Mouse (Mus musculus) midbrain, embryonic 16.5 days (tissue): ENCODE results near the gene Zmynd10. TPM values are rescaled to one million over a fixed set of nuclear protein-coding genes. Genes with fewer than 3 reads are reported as not detected.

Experiments
- ATAC-seq: fragments of 200-750 bp; cut with Nextera tagmentation; 2 replicates; pipeline ENCODE4 v1.8.0; 2017; ENCODE audit warnings: moderate TSS enrichment
- H3K27ac ChIP-seq: fragments of 300-500 bp; sonication (generic); 2 replicates; pipeline ENCODE4 v1.5.1; 2014; ENCODE audit warnings: mild to moderate bottlenecking, low read length, mixed read lengths
- H3K27me3 ChIP-seq: fragments of 300-500 bp; sonication (generic); 2 replicates; pipeline ENCODE4 v1.6.1; 2014; ENCODE audit warnings: low read depth, low read length, mixed read lengths; ENCODE audit not compliant: control insufficient read depth, insufficient read depth
- H3K36me3 ChIP-seq: fragments of 300-500 bp; sonication (generic); 2 replicates; pipeline ENCODE4 v1.6.1; 2014; ENCODE audit warnings: mild to moderate bottlenecking, low read length, moderate library complexity, mixed read lengths; ENCODE audit not compliant: control insufficient read depth, insufficient read depth
- H3K4me1 ChIP-seq: fragments of 300-500 bp; sonication (generic); 2 replicates; pipeline ENCODE4 v1.6.1; 2014; ENCODE audit warnings: mild to moderate bottlenecking, low read length, mixed read lengths; ENCODE audit not compliant: control insufficient read depth, insufficient read depth
- H3K4me2 ChIP-seq: fragments of 300-500 bp; sonication (generic); 2 replicates; pipeline ENCODE4 v1.6.1; 2014; ENCODE audit warnings: mild to moderate bottlenecking, low read length, mixed read lengths
- H3K4me3 ChIP-seq: fragments of 300-500 bp; sonication (generic); 2 replicates; pipeline ENCODE4 v1.5.1; 2014; ENCODE audit warnings: low read depth, mild to moderate bottlenecking, low read length, moderate library complexity, mixed read lengths
- H3K9ac ChIP-seq: fragments of 300-500 bp; sonication (generic); 2 replicates; pipeline ENCODE4 v1.6.1; 2014; ENCODE audit warnings: low read depth, low read length, mixed read lengths
- H3K9me3 ChIP-seq: fragments of 300-500 bp; sonication (generic); replicated peaks from 2 replicates; pipeline ENCODE4 v1.6.1; 2014; ENCODE audit warnings: mild to moderate bottlenecking, low read length, mixed read lengths; ENCODE audit not compliant: control insufficient read depth, poor library complexity, severe bottlenecking
- WGBS: fragments of 180-500 bp; shearing (Covaris S2); extraction: QIAGEN DNeasy Blood & Tissue Kit; methylation state at CpG from one replicate; pipeline ENCODE4 v1.1.7; 2014; 5-methylcytosine and 5-hydroxymethylcytosine counted together
- polyA plus RNA-seq: library from polyadenylated mRNA; unstranded; fragments of >200 nt; fragmentation: Nextera tagmentation; extraction: Ambion mirVana; gene quantifications from 2 replicates; pipeline ENCODE4 v1.2.1, GENCODE M21; 2015

The Zmynd10 gene
- polyA plus RNA-seq, 1 experiment from 2014 or later, result 6.1 TPM

DNA sequence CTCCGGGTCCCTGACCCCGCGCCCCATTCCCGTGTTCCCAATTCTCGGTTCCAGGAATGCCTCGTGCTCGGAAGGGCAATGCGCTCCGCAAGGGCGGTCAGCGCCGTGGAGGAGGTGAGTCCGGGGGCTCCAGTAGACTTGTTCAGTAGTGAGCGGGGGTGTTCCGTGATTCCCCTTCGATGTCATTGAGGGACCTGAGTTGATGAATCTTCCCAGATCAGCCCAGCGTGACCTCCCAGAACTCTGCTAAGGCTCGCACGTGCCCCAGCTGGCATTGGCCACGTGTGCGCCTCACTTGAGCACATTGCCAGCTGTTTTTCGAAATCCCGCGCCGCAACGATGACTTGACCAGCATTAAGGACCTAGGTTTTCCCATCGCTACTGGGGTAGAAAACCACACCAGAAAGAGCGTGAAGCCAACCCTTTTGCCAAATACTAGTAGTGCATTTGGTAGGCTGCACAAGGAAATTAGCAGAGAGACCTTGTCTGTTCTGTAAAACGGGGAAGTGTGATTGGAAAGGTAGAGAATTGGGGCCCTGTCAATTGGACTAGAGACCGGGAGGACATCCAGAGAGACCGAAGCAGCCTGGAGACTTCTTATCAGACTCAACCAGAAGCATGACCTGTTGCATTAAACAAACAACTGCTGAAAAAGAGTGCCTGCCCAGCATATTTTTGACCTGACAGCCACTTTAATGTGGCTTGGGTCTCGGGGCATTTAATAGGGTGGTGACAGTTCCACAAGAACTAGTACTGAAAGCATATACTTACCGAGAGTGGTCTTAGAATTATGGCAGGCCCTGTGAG lies 40.9 kb downstream of the Zmynd10 start:
- 7% methylated on average over 33 of the region's 33 CpGs for WGBS
- Histone ChIP-seq H3K4me1 (peaks cover 12% of the 10 kb centered on the region), H3K9me3 (no peaks in the 10 kb centered on the region), H3K36me3 (peaks cover 12% of the 10 kb centered on the region), H3K4me3 (peak overlapping the region; percentile 79), H3K9ac (peak overlapping the region; percentile 67), H3K4me2 (peak overlapping the region; percentile 92), H3K27me3 (no peaks in the 10 kb centered on the region), H3K27ac (peak overlapping the region; percentile 38; the same call in 1 of the 2 replicates)
- no peak; the same call in 1 of the 2 replicates for ATAC-seq

DNA sequence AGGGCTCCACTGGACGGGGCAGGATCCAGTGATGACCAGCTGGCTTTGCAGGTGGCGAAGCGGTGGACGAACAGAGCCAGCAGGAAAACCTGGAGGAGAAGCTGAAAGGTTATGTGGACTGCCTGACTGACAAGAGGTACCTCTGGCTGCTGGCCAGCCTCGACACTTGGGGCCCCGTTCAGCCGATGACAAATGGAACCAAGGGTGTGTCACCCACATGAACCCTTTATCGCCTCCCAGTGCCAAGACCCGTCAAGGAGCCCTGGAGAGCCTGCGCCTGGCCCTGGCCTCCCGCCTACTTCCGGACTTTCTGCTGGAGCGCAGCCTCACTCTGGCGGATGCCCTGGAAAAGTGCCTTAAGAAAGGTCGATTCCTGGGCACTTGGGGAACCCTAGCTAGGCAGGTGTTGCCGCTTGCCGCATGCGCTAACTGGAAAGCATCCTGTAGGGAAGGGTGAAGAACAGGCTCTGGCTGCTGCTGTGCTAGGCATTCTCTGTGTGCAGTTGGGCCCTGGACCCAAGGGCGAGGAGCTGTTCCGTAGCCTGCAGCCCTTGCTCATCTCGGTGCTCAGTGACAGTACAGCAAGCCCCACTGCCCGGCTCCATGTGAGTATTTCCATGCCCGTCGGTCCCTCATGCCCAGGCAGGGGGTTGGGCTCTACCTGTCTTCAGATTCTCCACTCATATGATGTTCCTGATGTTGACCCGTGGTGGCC lies 43.1 kb downstream of the Zmynd10 start:
- Histone ChIP-seq H3K4me2 (no peak overlapping the region), H3K9me3 (no peaks in the 10 kb centered on the region), H3K27me3 (no peaks in the 10 kb centered on the region), H3K27ac (no peak overlapping the region), H3K36me3 (peaks cover 20% of the 10 kb centered on the region), H3K4me1 (peaks cover 12% of the 10 kb centered on the region), H3K4me3 (no peak overlapping the region), H3K9ac (no peak overlapping the region)
- WGBS, result 92% methylated on average over 25 of the region's 25 CpGs
- no peak for ATAC-seq

DNA sequence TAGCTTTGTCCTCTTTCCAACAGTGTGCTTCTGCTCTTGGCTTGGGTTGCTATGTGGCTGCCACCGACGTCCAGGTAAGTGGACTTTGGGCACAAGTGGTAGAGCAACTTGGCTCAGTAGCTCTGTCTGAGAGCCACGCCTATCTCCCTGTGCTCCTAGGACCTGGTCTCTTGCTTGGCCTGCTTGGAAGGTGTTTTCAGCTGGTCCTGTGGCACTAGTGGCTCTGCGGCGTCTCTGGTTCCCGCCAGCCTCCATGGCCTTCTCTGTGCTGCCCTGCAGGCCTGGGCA lies 43.6 kb downstream of the Zmynd10 start:
- no peak overlapping the region for H3K27ac ChIP-seq
- H3K4me1 ChIP-seq, result peaks cover 12% of the 10 kb centered on the region
- no peak overlapping the region for H3K9ac ChIP-seq
- no peak for ATAC-seq
- 92% methylated on average over 6 of the region's 6 CpGs for WGBS
- no peaks in the 10 kb centered on the region for H3K9me3 ChIP-seq
- H3K27me3 ChIP-seq, result no peaks in the 10 kb centered on the region
- no peak overlapping the region for H3K4me3 ChIP-seq
- H3K4me2 ChIP-seq, result no peak overlapping the region
- H3K36me3 ChIP-seq, result peaks cover 20% of the 10 kb centered on the region

DNA sequence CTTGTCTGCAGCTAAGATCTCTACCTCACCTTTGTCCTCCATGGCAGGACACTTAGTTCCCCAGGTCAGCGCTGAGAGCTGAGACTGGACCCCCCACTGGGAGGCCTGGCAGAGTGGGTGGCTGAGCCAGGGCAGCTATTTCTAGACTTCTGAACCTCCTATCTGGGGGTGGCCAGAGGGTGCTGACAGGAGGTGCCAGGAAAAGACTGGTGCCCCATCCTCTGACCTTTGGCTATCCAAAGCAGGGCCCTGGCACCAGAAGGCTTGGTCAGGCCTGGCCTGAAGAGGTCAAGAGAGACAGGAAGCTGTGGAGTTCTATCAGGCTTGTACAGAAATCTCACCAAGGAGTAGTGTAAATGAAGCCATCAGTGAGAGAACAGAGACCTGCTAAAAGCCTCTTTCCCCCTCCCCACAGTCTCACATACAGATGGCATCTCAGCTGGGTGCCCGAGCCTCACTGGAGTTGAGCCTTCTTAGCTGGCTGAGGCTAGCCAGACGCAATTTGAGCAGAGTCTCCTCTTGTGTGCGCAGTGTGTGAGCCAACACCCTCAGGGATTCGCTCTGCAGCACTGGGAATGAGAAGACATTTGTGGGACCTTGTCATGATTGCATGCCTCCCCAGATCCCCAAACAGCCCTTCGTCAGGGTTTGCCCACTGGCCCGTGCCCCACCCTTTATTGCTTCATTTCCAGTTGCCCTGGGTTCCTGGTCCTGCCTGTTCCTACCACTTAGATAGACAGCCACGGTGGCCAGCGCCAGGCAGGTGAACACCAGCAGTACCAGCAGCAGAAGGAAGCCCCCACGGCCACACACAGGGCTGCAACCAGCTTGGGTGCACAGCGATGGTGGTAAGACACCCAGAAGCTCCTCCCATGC lies 46.2 kb downstream of the Zmynd10 start:
- ATAC-seq, result no peak
- Histone ChIP-seq H3K4me3 (no peak overlapping the region), H3K4me2 (no peak overlapping the region), H3K9ac (no peak overlapping the region), H3K36me3 (peaks cover 20% of the 10 kb centered on the region), H3K27ac (no peak overlapping the region), H3K4me1 (peaks cover 6% of the 10 kb centered on the region), H3K9me3 (no peaks in the 10 kb centered on the region), H3K27me3 (no peaks in the 10 kb centered on the region)
- WGBS, result 74% methylated on average over 11 of the region's 11 CpGs

DNA sequence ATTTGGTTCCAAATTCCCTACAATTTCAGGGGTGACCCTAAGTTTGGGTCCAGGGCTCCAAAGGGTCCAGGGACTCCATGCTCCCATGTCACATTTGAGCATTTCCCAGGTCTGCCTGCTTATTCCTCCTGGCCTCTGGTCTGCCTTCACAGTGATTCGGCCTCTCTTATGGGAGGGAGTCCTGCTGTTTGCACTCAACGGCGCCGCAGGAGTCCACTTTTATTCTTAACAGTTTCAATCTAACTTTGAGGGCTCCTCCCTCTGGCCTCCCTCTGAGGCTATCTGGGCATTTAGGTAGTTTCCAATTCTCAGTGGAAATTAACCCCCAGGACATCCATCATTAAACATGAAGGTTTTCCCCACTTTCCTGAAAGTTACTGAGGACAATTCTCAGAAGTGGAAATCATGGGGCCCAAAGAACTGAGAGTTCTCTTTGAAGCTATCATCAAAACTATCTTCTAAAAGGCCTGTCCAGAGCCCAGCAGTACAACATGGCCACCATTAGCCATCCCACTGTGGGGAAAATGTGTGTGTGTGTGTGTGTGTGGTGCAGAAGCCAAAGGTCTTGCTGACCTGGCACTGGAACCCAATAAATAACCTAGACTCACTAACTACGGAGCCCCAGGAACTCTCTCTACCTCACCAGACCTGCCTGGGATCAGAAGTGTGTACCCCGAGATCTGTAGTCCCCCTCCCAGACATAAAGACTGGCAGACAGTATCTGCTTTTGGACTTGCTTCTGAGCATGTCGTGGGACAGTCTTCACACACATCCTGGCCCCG lies 47.4 kb downstream of the Zmynd10 start:
- no peak overlapping the region for H3K4me3 ChIP-seq
- H3K4me2 ChIP-seq, result no peak overlapping the region
- no peak overlapping the region for H3K27ac ChIP-seq
- no peaks in the 10 kb centered on the region; the same call in 1 of the 2 replicates for H3K4me1 ChIP-seq
- no peak overlapping the region for H3K9ac ChIP-seq
- peaks cover 20% of the 10 kb centered on the region for H3K36me3 ChIP-seq
- no peak for ATAC-seq
- WGBS, result 74% methylated on average over 8 of the region's 8 CpGs
- H3K27me3 ChIP-seq, result no peaks in the 10 kb centered on the region
- no peaks in the 10 kb centered on the region for H3K9me3 ChIP-seq

DNA sequence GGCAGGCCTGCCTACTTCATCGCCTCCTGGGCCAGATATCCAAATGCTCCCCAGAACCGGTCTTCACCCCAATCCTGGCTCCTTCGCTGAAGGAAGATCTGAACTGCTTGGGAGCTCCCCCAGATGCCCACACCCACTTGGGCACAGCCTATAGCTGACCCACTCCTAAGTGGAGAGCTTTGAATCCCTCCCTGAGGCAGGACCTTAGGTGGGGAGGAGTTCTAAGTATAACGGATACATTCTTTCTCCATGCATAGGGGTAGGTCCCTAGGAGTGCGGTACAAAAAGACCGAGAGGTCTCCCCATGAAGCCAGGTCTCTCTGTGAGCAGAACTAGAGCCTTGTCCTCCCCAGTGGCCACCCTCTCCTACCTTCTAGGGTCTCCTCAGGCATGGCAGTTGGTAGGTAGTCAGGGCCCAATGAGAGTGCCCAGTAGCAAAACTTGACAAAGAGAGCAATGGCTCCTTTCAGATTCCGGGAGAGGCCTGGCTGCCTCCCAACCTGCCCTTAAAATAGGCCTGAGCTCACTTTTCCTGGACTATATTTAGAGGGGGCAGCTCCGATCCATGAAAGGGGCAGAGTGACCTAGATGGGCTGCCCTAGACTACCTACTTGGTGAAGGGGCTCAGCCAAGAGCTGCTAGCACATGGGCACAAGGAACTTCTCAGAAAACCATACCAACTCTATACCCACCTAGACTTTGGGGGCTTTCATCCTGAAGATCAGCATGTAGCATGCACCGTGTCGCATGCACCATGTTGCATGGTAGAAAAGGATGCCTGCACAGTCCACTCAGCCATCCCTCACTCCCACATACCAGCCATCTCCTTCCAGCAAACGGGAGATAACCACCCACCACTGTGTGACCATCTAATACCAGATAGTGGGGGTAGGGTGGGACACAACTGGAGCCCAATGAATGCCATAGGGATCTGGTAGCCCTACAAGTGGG lies 49.8 kb downstream of the Zmynd10 start:
- no peak for ATAC-seq
- no peak overlapping the region for H3K27ac ChIP-seq
- no peaks in the 10 kb centered on the region for H3K9me3 ChIP-seq
- H3K27me3 ChIP-seq, result no peaks in the 10 kb centered on the region
- no peak overlapping the region for H3K4me3 ChIP-seq
- H3K4me1 ChIP-seq, result no peaks in the 10 kb centered on the region; the same call in 1 of the 2 replicates
- peaks cover 9% of the 10 kb centered on the region; the same call in 1 of the 2 replicates for H3K36me3 ChIP-seq
- whole genome bisulfite sequencing, result 87% methylated on average over 11 of the region's 11 CpGs
- no peak overlapping the region for H3K9ac ChIP-seq
- H3K4me2 ChIP-seq, result no peak overlapping the region

DNA sequence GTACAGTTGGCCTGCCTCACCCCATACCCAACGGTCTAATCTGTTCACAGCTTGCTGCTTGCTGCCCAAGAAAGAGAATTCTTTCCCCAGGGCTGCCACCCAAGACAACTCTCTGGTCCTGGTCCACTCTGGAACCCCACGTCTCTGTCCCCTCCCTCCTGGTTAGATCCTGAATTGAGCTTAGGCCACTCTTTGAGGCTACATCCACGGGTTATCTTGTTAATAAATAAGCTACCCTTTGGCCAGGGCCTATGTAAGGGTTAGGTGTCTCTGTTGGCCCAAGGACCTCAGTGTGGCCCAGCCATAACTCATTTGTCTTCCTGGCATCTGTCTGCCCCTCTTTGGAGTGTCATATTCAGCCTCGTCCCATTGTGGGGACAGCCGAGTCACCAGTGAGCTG lies 51.3 kb downstream of the Zmynd10 start:
- no peak overlapping the region for H3K27ac ChIP-seq
- no peaks in the 10 kb centered on the region for H3K27me3 ChIP-seq
- H3K9me3 ChIP-seq, result no peaks in the 10 kb centered on the region
- no peak overlapping the region for H3K4me2 ChIP-seq
- H3K36me3 ChIP-seq, result peaks cover 9% of the 10 kb centered on the region; the same call in 1 of the 2 replicates
- 0 out of 2 replicates have a peak overlapping the region, but pooled peaks have one; percentile 3 for H3K9ac ChIP-seq
- no peak overlapping the region for H3K4me3 ChIP-seq
- WGBS, result 87% methylated on average over 5 of the region's 5 CpGs
- no peak for ATAC-seq
- peaks cover 6% of the 10 kb centered on the region for H3K4me1 ChIP-seq
